Mouse (Mus musculus): ENCODE results near the gene B230104I21Rik.

B230104I21Rik gene

DNA sequence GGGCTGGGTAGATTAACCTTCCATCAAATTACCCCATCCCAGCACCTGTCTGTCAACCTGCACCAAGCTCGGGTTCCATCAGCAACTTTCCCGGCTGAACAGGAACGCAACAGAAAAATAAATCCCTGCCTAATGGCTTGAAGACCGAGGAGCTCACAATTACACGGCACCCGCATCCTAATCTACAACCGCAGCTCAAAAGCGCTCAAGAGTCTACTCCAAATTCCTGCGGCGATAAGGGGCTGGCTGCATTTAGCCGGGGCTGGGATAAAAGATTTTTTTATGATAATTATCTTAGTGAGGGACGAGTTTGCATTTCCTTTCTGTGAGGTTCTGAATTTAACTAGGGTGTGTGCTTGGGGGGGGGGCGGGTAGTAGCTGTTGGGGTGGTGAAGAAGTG lies 16.3 kb downstream of the B230104I21Rik start:
- no peak for DNase-seq

- DNase-seq: no peak
These were observed 19.5 kb downstream of the B230104I21Rik start for GRCm38 (mm10) chr4:154355408-154355807.

DNA sequence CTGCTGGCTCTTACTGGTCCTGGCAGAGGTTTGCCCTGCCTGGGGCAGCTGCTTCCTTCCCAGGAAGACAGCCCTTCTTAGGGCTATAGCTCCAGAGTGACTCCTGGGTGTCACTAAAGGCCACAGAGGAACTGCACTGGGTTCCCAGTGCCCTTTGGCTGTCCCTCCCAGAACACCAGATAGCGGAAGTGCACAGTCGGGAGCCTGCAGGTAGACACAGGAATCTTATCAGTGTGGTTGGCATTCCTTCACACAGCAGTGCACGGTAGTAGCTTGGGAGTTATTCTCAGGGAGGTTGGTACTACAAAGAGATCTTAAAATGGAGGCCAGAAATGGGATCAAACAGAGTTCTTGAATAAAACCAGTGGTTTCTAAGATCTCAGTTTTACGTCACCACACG lies 22.4 kb downstream of the B230104I21Rik start:
- no peak for DNase-seq

DNA sequence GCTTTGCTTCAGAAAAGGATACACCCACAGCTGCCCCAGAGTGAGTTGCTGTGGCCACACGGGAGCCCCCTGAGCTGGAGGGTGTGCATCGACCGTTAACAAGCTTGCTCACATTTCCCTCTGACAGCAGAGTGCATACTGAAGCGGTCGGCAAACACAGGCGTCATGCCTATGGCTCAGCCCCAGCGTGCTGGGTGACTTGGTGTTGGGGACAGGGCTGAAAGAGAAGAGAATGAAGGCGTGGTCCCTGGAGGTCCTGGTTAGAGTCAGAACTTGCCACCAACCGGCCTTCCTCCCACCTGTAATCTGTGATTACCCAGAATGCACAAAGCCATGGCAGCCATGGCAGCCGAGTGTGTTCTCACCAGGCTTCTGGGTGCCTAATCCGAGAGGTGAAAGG lies 22.9 kb downstream of the B230104I21Rik start:
- DNase-seq: no peak

- DNase-seq: no peak
These were observed 23.9 kb downstream of the B230104I21Rik start for GRCm38 (mm10) chr4:154359762-154360300.

GRCm38 (mm10) chr4:154360441-154360840 lies 24.5 kb downstream of the B230104I21Rik start:
- no peak for DNase-seq

- DNase-seq: no peak
These were observed 24.9 kb downstream of the B230104I21Rik start for GRCm38 (mm10) chr4:154360850-154361249.

DNA sequence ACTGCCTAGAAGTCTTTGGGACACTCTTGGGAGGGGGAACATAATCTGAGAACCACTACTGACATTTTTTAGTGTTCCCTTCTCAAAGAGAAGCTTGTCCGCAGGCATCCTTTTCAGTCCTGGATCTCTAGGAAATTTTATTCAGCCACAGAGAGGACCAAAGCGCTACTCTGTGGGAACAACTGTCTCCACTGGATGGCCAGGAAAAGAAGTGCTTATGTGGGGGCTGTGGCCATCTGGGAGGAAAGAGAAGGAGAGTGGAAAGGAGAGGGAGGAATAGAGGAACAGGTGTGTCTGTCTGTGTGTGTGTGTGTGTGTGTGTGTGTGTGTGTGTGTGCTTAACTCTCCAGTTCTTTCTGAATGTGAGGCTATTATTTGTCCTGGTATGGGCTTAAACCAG lies 28.8 kb downstream of the B230104I21Rik start:
- no peak for DNase-seq

- no peak for DNase-seq
These were observed 30.9 kb downstream of the B230104I21Rik start for GRCm38 (mm10) chr4:154366836-154367235.

- no peak for DNase-seq
These were observed 33.2 kb downstream of the B230104I21Rik start for GRCm38 (mm10) chr4:154369089-154369488.

- DNase-seq: no peak
These were observed 34.9 kb downstream of the B230104I21Rik start for GRCm38 (mm10) chr4:154370841-154371240.

DNA sequence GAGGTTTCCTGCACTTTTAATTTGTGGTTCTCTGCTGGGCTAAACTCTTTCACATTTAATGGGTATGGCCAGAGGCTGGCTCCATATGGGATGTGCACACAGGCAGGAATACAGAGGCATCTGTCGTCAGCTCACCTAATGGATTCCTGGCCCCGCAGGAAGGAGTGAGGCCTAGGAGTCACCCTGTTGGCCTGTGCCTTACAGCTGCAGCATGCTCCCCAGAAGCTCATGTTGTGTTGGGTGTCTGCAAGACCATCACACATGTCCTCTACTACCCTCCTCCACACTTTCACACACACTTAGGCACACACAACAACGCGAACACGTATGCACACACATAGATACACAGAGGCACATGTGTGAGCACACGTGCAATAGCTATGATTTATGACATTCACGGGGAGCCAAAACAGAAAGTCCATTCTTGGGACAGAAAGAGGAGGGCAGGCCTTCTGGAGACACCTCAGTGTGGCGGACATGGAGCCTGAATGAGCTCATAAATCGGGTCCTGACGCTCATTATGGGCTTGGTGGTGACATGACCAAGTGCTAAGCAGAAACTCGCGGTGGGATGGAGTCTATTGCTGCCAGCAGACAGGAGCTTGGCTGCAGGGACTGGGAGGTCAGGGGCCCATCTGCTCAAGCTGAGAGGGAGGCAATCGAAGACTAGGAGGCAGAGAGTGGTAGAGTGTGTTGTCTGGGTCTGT lies 35.8 kb downstream of the B230104I21Rik start:
- DNase-seq: no peak

DNA sequence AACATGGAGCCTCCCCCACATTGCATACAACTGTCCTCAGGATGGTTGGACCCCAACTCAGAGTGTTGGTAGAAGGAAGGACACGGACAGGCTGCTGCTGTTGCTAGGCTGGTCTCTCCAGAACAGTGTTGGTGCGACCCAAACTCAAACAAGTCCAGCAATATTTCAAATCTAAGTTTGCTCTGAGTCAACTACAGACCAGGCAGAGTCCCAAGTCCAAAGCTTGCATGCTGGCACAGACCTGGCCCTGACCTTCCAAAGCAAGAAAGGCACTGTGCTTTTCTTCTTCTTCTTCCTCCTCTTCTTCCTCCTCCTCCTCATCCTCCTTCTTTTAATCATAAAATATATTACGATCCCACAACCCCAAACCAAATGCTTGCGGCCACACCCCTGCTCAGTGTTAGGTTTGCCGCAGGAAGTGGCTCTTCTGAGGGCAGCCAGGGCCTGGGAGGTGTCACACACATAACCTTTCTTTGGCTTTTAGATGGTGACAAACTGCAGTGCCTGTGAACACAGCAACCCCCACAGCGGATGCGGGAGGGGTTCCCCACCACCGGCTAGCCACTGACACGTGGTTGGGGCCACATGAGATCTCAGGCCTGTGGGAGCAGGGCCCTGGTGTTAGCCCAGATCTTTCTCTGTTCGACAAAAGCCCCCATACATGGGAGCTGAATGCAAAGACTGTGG lies 40.2 kb downstream of the B230104I21Rik start:
- peak; percentile 17 for DNase-seq

DNA sequence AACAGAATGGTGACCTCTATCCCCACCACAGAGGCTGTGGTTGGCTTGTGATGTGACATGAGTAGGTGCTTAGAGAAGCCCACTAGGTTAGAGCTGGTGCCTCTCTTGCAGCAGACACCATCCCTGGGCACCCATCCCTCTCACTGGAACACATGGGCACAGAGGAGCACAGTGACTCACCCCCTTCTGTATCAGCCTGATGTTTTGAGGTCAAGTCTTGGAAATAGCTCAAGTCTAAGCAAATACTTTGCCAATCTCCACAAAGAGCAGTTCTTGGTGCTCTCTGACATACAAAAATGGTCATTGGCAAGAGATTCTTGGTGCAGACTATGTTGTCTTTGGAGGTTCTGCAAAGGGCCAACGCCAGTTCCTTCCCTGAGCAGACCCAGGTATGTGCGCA lies 42.9 kb downstream of the B230104I21Rik start:
- no peak for DNase-seq

DNA sequence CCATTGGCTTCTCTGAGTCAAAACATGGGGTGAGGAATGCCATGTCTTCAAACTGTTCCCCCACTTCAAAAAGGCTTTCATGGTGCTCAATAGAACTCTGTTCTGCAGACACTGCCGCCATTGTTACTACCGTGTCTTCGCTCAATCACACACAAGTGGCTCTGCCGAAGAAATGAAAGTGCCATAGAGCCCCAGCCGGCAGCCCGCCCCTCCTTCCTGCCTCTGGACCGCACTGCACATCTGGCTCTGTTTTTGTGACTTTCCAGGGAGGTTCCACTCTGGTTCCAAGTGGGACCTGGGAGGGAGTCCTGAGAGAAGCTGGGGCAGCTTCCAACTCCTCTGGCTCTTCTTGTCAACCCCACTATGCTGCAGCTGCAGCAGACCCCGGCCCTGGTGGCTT lies 49.3 kb downstream of the B230104I21Rik start:
- DNase-seq: no peak

GRCm38 (mm10) chr4:154385918-154386317 lies 50.0 kb downstream of the B230104I21Rik start:
- DNase-seq: no peak

GRCm38 (mm10) chr4:154386810-154387209 lies 50.9 kb downstream of the B230104I21Rik start:
- DNase-seq: no peak

- DNase-seq: no peak
These were observed 53.7 kb downstream of the B230104I21Rik start for GRCm38 (mm10) chr4:154389641-154390040.

DNA sequence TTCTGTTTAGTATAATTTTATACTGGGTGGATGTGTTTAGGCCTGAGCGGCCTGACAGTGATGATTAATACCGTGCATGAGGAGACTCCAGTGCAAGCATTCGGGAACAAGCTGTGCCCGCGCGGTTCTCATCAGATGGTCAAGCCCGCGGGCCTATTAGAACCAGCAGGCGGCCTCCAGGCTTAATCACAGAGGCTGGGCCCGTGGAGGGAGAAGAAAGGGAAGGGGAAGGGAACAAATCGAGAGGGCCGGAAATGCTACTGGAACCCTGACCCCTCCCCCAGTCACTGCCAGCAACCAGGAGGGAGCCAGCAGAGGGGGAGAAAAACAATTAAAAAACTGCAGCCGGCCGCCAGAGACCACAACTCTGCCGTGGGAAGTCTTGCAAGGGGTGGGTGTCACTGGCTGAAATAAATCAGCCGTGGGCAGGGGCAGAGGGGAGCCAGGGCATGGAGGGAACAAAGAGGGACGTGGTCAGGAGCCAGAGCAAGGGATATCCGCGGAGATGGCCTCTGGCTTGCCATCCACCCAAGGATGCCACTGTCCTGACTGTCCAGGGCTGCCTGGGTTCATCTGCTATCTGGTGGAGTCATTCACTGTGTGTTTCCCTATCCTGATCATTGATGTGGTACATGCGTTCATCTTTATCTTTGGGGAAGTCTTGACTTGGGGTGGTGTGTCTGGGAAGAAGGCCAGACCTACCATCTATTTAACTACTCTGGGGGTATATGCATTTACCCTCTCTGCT lies 54.6 kb downstream of the B230104I21Rik start:
- no peak for DNase-seq

- no peak for DNase-seq
These were observed 56.7 kb downstream of the B230104I21Rik start for GRCm38 (mm10) chr4:154392641-154393040.

GRCm38 (mm10) chr4:154393196-154394122 lies 57.5 kb downstream of the B230104I21Rik start:
- peak; percentile 58 for DNase-seq

DNA sequence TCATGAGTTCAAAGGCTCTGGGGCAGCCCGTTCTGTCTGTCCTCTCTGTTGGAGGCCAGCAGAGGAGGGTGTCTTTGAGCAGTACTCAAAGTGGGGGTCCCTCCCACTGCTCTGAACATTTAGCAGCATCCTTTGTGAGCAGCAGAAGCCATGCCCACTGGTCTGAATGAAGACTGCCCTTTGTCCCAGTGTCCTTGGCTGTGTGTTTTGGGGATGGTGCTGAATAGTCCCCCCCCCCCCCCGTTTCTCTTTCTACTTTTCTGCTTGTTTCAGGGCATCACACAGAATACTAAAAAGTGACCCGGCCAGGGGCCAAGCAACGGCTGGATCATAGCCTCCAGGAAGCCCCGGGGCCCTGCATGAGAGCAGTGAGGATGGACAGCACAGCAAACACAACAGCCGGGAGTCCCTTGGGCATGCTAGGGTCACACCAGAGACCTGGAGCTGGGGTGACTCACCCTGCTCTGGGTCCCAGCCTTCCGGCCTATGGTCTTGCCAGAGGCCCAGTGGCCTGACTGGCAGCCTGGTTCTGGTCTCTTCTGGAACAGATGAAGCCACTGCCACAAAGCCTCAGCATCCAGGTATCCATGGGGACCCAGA lies 58.3 kb downstream of the B230104I21Rik start:
- DNase-seq: no peak

Data from liver (tissue).